Mouse (Mus musculus): ENCODE data around the gene Mogs. TPM values are rescaled to one million over a fixed set of nuclear protein-coding genes. Genes with fewer than 3 reads are reported as not detected.
"Not testable (repeated sequence)": the region's sequence is repeated elsewhere in the genome, so short reads cannot be mapped to it uniquely, and the experiment has no call there.

The Mogs gene
- total RNA-seq, 2 experiments from 2014 or later = 38.2 to 57.2 TPM

DNA sequence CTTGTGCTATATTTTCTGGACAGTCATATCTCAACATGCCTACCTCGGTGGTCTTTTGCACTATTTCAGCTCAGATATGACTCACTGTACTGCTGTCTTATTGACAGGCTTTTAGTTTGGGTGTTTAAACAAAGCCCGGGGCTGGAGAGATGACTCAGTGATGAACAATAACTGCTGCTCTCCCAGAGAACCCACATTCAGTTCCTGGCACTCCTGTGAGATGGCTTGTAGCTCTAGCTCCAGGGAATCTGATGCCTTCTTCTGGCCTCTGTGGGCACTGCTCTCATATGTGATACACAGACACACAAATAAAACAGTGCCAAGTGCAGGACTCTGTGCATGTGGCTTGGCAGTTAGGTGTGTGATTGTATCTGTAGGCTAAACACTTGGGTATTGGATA is 29.9 kb downstream of the Mogs start:
- no peak for DNase-seq (ENCODE audit: low spot score in 2 of 2)

DNA sequence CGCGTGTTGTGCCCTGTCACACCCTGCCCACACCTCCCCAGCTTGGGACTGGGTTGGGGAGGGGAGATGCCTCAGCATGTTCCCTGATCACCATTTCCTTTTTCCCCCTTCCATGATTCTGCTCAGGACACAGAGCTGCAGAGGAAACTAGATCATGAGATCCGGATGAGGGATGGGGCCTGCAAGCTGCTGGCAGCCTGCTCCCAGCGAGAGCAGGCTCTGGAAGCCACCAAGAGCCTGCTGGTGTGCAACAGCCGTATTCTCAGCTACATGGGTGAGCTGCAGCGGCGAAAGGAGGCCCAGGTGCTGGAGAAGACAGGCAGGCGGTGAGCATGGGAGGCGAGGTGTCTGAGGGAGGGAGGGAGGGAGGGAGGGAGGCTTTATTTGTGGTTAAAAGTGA is 30.5 kb downstream of the Mogs start:
- no peak for DNase-seq (ENCODE audit: low spot score in 2 of 2)

DNA sequence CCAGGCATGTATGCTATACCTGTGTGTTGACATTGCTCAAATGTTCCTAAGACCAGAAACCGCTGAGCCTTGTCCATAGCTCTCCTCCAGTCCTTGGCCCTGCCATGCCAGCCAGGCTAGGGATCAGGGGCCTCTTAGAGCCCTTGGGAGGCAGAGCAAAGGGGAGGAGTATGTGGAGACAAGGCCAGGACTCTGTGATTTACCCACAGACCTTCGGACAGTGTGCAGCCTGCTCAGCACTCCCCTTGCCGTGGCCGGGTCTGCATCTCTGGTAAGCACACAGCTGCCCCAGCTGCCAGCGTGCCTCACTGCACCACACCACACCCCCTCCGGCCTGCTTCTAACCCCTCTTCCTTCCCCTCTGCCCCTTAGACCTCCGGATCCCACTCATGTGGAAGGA is 32.0 kb downstream of the Mogs start:
- no peak for DNase-seq (ENCODE audit: low spot score in 2 of 2)

DNA sequence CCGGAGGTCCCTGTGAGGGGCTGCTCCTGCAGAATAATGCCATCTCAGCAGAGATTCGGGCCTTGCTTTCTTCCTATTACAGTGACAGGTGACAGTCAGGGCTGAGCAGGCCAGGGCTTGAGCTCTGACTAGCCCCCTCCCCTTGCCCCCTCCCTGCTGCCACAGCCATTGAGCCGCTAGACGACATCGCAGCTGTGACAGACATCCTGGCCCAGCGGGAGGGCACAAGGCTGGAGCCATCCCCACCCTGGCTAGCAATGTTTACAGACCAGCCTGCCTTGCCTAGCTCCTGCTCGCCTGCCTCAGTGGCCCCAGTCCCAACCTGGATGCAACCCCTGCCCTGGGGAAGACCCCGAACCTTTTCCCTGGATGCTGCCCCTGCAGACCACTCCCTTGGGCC is 36.4 kb downstream of the Mogs start:
- no peak for DNase-seq (ENCODE audit: low spot score in 2 of 2)

DNA sequence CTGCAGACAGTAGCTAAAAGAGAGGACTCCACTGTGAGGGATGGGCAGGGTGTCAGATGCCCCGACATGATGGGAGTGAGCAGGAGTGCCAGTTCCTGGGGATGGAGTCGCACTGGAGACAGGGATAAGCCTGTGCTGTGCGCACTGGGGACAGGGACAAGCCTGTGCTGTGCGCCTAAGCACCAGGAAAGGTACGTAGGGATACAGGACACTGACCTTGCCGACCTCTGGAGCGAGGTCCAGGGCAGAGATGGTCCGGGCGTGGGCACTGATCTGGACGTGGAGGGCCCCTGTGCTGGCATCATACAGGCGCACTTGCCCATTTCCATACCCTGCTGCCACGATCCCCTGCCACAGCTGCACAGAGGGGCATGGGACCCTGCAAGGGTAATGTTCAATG is 37.7 kb downstream of the Mogs start:
- no peak for DNase-seq (ENCODE audit: low spot score in 2 of 2)

DNA sequence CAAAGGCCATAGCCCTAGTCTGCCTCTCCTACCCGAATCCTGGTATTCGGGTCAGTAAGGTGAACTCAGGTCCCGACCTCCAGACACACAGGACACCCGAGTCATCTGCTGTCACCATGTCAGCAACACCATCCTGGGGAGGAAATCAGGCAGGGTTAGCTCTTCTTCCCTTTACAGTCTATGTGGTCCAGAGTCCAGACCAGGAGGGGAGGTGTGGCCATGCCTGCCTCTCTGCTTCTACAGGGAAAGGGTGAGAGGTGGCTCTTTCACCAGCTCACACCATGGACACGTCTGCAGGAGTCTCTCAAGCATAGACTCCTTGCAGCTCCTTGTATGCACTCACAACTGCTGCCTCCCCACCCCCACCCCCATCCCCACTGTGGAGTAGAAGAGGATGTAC is 38.2 kb downstream of the Mogs start:
- DNase-seq (ENCODE audit: low spot score in 2 of 2) = no peak

DNA sequence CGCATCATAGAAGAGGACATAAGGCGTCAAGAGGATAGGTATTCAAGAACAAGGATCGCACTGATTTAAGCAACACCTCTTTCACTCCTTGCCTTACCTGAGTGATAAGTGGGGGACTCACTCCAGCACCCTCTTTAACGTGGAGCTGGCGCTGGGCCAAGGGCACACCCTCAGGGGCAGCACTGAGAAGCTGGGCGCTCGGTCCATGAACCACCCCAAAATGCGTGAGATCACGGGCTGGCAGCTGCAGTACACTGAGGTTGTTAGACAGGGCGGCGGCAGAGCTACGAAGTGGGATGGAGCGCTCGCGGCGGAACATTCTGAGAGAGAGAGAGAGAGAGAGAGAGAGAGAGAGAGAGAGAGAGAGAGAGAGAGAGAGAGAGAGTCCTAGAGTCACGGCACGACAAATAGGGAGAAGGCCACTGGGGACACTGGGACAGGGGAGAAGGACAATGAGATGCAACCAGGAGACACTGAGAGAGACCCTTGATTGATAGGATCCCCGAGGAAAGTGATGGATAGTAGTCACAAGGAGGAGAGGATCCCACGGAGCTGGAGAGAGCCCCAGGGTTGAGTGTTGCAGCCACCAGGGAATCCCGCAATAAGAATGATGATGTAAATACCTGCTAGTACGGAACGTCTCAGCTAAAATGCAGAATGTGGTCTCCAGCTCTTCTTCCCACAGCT is 40.4 kb downstream of the Mogs start:
- no peak for DNase-seq (ENCODE audit: low spot score in 2 of 2)

DNA sequence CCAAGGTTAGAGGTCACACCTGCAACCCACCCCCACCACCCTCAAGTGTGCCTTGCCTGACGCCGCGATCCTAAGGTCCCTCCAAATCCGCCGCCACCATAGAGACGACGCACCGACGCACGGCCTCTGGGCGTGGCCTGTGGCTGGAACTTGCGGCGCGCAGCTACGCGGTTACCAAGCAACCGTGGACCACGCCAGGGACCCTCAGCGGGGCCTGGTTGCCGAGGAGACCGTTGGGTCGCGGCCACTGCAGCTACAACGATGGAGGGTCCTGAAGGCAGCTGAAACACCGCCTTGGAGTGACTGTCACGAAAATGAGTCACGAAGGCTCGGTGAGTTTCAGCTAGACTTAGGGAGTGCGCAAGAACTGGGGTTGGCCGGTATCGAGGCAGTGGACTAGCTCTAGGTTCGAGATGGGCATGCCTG is 41.0 kb downstream of the Mogs start, which contains the start of the genes Wdr54 and 1700003E16Rik:
Gene Wdr54 (minus strand): TSS at position 139 of the 426 bp plus-strand sequence.
Gene 1700003E16Rik (plus strand): TSS at position 146 of the 426 bp plus-strand sequence.
- peak; percentile 48 to 54 for DNase-seq (ENCODE audit: low spot score in 2 of 2)

DNA sequence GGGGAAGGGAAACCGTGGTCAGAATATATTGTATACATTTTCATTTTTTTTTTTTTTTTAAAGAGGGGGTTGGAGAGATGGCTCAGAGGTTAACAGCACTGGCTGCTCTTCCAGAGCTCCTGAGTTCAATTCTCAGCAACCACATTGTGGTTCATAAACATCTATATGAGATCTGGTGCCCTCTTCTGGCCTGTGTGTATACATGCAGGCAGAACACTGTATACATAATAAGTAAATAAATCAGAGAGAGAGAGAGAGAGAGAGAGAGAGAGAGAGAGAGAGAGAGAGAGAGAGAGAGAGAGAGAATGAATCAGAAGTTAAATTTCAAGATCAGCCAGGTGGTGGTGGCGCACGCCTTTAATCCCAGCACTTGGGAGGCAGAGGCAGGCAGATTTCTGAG is 44.2 kb downstream of the Mogs start:
- DNase-seq (ENCODE audit: low spot score in 2 of 2) = not testable (repeated sequence)

DNA sequence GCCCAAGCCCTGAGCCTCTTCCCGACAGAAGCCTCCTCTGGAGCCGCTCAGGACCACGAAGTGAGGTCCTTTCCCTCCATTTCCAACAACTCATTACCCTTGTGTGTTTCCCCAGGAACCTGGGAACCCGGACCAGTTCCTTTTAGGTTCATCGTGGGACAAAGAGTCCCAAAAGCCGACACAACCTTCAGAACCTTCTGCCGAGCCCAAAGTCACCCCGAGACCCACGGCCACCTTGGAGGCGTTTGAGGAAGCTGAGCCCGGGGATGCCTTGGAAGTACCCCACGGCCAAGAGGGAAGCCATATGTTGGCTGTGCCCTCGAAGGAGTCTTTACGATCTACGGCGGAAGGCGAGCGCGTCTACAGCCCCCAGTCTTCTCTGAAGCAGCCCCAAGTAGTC is 46.1 kb downstream of the Mogs start:
- no peak for DNase-seq (ENCODE audit: low spot score in 2 of 2)

DNA sequence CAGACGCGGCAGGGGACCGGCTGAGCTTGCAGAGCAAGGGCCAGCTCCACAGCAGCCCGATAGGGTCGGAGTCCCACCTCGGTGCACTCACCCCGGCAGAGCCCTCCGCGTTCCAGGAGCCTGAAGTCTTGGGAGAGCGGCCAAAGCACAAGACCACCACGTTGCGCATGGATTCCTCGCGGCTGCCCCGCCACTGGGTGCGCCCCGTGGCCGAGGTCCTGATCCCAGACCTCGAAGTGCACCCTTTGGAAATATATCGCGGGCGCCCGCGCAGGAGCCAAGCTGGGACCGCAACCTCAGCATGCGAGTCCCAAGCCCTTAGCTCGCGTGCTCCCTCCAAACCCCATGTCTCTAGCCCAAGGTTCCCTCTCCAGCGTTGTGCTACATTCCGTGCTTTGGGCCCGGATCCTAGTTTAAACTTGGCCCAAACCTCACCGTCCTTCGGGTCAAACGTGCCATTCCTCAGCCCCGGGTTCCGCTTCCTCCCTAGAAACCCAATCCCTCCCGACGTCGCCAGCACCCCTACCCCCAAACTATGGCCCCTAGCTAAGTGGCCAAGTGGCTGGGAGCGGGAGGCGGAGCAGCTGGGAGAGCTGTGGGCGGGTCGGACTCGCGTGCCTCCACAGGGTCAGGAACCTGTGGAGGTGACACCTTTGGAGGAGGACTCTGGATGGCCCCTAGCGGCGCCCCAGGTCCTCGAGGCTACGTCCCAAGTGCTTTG is 46.8 kb downstream of the Mogs start:
- DNase-seq (ENCODE audit: low spot score in 2 of 2) = peak; percentile 43 to 45

DNA sequence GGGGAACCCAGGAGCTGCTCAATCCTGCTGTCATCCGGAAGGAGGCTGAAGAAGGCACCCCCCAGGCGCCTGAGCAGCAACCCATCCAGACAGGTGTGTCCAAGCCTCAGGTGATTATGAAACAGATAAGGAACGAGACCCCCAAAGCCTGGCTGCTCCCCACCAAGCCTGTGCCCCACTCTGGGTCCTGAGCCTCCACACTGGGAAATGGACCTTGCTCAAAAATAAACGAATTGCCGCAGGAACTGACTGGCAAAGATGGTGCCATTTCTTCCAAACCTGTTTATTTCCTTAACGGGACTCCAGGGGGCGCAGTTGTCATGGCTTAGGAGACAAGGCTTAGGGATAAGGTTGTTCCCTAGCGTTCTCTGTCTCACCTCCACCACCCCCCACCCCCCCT is 47.4 kb downstream of the Mogs start:
- DNase-seq (ENCODE audit: low spot score in 2 of 2) = peak; percentile 53 to 58

DNA sequence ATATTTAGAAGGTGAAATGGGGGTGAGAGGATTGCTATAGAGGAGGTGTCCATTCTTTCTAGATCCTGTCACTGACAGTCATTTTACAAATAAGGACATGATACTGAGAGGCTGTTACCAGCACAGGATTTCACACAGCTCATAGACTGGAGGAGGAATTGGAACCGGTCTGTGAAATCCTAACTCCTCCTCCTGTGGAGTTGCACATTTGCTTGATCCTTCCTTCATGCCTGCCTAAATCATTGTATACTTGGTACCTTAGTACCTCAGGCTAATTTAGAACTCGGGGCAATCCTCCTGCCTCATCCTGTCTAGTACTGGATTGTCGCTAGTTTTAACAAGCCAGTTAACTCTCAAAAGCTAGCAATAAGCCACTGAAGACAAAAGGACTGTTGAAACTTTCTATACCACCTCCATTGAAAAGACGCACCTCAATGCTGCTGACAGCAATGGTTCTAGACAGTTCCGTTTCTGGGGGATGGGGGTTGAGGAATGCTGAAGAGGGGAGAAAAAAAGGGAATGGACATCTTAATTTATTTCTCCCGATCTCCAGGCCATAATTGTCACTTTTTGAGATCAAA is 49.8 kb downstream of the Mogs start:
- no peak for DNase-seq (ENCODE audit: low spot score in 2 of 2)

DNA sequence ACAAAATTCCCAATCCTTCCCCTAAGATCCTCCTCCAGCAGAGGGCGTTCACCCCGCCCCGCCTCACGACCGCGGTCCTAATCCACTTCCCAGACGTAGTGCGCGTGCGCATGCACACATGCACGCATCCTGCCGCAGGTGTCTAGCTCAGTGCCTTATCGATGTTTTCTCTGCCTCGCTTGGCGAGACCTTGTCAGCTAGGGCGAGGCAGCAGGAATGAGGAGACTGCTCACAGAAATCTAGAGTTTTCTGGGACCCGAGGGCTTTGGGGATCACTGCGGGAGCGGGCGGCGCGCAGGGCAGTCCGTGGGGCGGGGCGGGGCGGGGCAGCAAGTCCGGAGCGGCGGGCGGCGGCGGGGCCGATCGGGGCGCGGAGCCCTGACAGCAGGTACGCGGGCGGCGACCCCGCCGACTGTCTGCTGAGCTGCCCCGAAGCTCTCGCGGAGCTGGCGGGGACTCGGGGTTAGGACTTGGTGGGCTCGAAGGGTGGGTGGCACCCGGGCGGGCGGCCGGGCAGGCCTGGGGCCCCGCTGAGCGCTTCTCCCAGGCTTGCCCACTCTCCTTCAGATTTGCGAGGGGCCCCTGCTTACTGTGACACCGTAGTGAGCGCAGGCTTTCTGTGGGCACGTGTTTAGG is 50.4 kb downstream of the Mogs start, which contains the start of gene Dctn1:
Gene Dctn1 (plus strand): TSS at position 314 of the 636 bp plus-strand sequence.
- DNase-seq (ENCODE audit: low spot score in 2 of 2) = peak; percentile 93

DNA sequence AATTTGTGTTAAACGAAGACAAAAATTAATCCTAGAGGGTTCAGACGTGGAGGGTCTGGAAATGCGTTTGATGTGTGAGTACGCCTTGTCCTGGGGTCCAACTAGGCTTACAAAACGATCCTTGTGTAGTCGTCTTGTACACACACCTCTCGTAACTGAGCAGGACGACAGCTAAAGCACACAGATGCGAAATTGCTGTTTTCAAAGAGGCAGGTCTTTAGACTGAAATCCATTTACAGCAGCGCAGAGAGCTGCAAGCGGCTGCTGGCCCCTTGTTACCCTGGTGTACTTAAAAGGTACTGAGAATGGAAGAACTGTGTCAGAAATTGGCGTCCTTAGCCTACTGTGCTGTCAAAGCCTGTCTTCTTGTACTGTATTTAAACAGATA is 50.9 kb downstream of the Mogs start:
- DNase-seq (ENCODE audit: low spot score in 2 of 2) = no peak

Small RNA genes lying within 50 kb of the gene (microRNA-seq; reads per million reads assigned to microRNA genes)
- 0 reads per million in 2 experiments for gene Mir3470a (ENCODE audit: borderline number of aligned reads in 2 of 2)

Other genes starting within 250 kb of the Mogs start
- gene Sema4f, start 175.7 kb upstream of the Mogs start, total RNA-seq (2021) = under 1 TPM; 0.74 to 0.76 TPM
- gene M1ap, start 168.6 kb upstream of the Mogs start, total RNA-seq (2021) = not detected
- gene Dok1, start 82.0 kb upstream of the Mogs start, total RNA-seq (2021) = 1 to 10 TPM; 7.0 to 7.2 TPM
- gene Loxl3, start 81.3 kb upstream of the Mogs start, total RNA-seq (2021) = 1 to 10 TPM; 1.6 to 1.8 TPM
- 100 to 1,000 TPM; 175 to 219 TPM for gene Aup1, start 61.0 kb upstream of the Mogs start, total RNA-seq (2021)
- 10 to 100 TPM; 44.0 to 55.2 TPM for gene Htra2, start 60.2 kb upstream of the Mogs start, total RNA-seq (2021)
- gene Dqx1, start 57.7 kb upstream of the Mogs start, total RNA-seq (2021) = 1 to 10 TPM; 2.2 to 3.3 TPM
- 10 to 100 TPM in 1 of 2 experiments, 1 to 10 TPM in 1; 6.0 to 12.8 TPM for gene Tlx2, start 45.2 kb upstream of the Mogs start, total RNA-seq (2021)
- gene Pcgf1, start 37.6 kb upstream of the Mogs start, total RNA-seq (2021) = 10 to 100 TPM; 36.4 to 39.3 TPM
- gene Lbx2, start 29.1 kb upstream of the Mogs start, total RNA-seq (2021) = 1 to 10 TPM; 5.0 to 7.6 TPM
- gene Ccdc142, start 13.9 kb upstream of the Mogs start, total RNA-seq (2021) = 1 to 10 TPM; 4.4 to 5.8 TPM
- 1 to 10 TPM; 4.0 to 5.1 TPM for gene Gm42688, start 13.9 kb upstream of the Mogs start, total RNA-seq (2021)
- 100 to 1,000 TPM in 1 of 2 experiments, 10 to 100 TPM in 1; 99.5 to 107 TPM for gene Mrpl53, start 6.5 kb upstream of the Mogs start, total RNA-seq (2021)
- 10 to 100 TPM; 84.3 to 89.0 TPM for gene Wbp1, start 6.1 kb downstream of the Mogs start, total RNA-seq (2021)
- 10 to 100 TPM; 20.1 to 20.7 TPM for gene Ino80b, start 9.9 kb downstream of the Mogs start, total RNA-seq (2021)
- gene Rtkn, start 20.0 kb downstream of the Mogs start, total RNA-seq (2021) = 1 to 10 TPM; 4.7 to 6.6 TPM
- gene Wdr54, start 40.9 kb downstream of the Mogs start, total RNA-seq (2021) = 1 to 10 TPM; 1.9 to 3.6 TPM
- 1 to 10 TPM; 1.1 to 1.4 TPM for gene 1700003E16Rik, start 40.9 kb downstream of the Mogs start, total RNA-seq (2021)
- 100 to 1,000 TPM; 111 to 138 TPM for gene Dctn1, start 50.4 kb downstream of the Mogs start, total RNA-seq (2021)
- under 1 TPM in 1 of 2 experiments, not detected in 1; 0.07 TPM for gene Slc4a5, start 104.3 kb downstream of the Mogs start, total RNA-seq (2021)
- gene Mthfd2, start 210.4 kb downstream of the Mogs start, total RNA-seq (2021) = 10 to 100 TPM; 12.3 to 24.1 TPM
- 10 to 100 TPM; 67.7 to 79.2 TPM for gene Mob1a, start 210.5 kb downstream of the Mogs start, total RNA-seq (2021)
- 100 to 1,000 TPM; 257 to 284 TPM for gene Bola3, start 233.7 kb downstream of the Mogs start, total RNA-seq (2021)

Measured in adrenal gland, adult 18-20 months (tissue).